Mouse (Mus musculus): ENCODE results near the gene Golt1b. TPM values are rescaled to one million over a fixed set of nuclear protein-coding genes. Genes with fewer than 3 reads are reported as not detected.

Gene Golt1b
- 10 to 100 TPM; 20.0 to 20.5 TPM for total RNA-seq (2023)

DNA sequence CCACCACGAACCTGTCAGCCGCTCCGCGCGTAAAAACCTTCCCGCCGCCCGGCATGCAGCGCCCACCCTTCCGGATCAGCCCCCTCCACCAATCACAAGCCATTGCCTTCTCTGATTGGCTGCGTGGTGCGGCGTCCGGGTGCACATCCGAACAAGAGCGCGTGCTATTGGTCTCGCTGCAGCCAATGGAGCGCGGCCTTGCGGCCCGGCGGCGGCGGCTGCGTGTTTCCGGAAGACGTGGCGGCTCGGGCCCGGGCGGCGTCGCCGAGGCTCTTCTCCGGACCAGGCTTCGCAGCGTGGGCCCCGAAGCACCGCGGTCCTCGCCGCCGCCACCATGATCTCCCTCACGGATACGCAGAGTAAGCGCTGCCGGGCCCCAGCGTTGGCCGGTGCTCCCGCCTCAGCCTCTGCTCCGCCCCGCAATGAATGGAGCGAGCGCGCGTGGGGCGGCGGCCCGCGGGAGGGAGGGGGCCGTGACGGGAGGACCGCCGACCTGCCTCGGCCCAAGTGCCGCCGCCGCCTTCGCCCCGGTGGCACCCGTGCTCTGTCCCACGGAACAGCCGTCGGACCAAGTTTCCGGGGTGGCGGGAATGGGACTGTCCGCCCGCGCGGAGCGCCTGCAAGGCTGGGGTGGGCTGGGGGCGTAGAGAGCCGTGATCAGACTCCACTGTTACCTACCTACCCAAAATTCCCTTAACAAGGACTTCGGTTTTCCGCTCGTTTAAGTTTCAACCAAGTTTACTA is at the start of gene Golt1b, which contains the start of gene Recql:
Gene Golt1b, plus strand, starts transcription at position 211 of the 744 bp plus-strand sequence.
Gene Recql, minus strand, starts transcription at position 77 of the 744 bp plus-strand sequence.

GRCm38 (mm10) chr6:142345440-142346038 is 41.5 kb upstream of the Golt1b start, which contains the start of gene Pyroxd1:
Gene Pyroxd1 (plus strand): TSS chr6:142345654.

GRCm38 (mm10) chr6:142412906-142413491 is 26.0 kb downstream of the Golt1b start, which contains the start of gene Spx:
Gene Spx (plus strand): TSS chr6:142413441.

Other genes with a start within 250 kb of the Golt1b start
- not detected for gene Slco1a6, start 178.7 kb upstream of the Golt1b start, total RNA-seq (2023)
- not detected for gene Iapp, start 88.8 kb upstream of the Golt1b start, total RNA-seq (2023)
- not detected for gene Slco1a5, start 64.2 kb upstream of the Golt1b start, total RNA-seq (2023)
- 10 to 100 TPM; 20.5 to 23.0 TPM for gene Pyroxd1, start 41.6 kb upstream of the Golt1b start, total RNA-seq (2023)
- gene Recql, start 134 bp upstream of the Golt1b start, total RNA-seq (2023) = 10 to 100 TPM; 36.0 to 53.3 TPM
- under 1 TPM in 1 of 2 experiments, not detected in 1; 0.64 TPM for gene Spx, start 26.2 kb downstream of the Golt1b start, total RNA-seq (2023)
- gene Gys2, start 85.9 kb downstream of the Golt1b start, total RNA-seq (2023) = not detected
- under 1 TPM in 1 of 2 experiments, not detected in 1; 0.95 TPM for gene Ldhb, start 120.7 kb downstream of the Golt1b start, total RNA-seq (2023)
- gene Kcnj8, start 184.4 kb downstream of the Golt1b start, total RNA-seq (2023) = under 1 TPM in 1 of 2 experiments, not detected in 1; 0.24 TPM

Measured in B cell, adult 67 days (primary cell).